Mouse (Mus musculus) bone marrow macrophage, adult 2 months (primary cell): ENCODE measurements at regions not wholly inside any gene's neighbourhood (a gene's known extent, or its start where the extent isn't known, plus 50 kb on each side); places are given as distances from the start of the nearest gene placed in this dataset.
"Not testable (repeated sequence)": the region's sequence is repeated elsewhere in the genome, so short reads cannot be mapped to it uniquely, and the experiment has no call there.

Experiments used
- H3K27ac ChIP-seq: 2 replicates; pipeline ENCODE4 v1.5.1; 2012; ENCODE audit warnings: low read depth, low read length; ENCODE audit not compliant: insufficient read depth
- H3K4me1 ChIP-seq: 2 replicates; pipeline ENCODE4 v1.6.1; 2012; ENCODE audit warnings: low read length; ENCODE audit not compliant: control insufficient read depth, insufficient read depth
- H3K4me3 ChIP-seq: 2 replicates; pipeline ENCODE4 v1.5.1; 2012; ENCODE audit warnings: mild to moderate bottlenecking, low read length, moderate library complexity; ENCODE audit not compliant: insufficient read depth
- CTCF ChIP-seq: IDR thresholded peaks from 2 replicates; pipeline ENCODE4 v1.5.1; 2012; ENCODE audit warnings: low read depth, mild to moderate bottlenecking, low read length, moderate library complexity
- POLR2A ChIP-seq: IDR thresholded peaks from 2 replicates; pipeline ENCODE4 v1.6.1; 2012; ENCODE audit warnings: mild to moderate bottlenecking, low read depth, low read length, borderline replicate concordance

GRCm38 (mm10) chr5:3141841-3142240 is 199.4 kb upstream of the Cdk6 start:
- not testable (repeated sequence) for H3K4me3 ChIP-seq, H3K4me1 ChIP-seq, H3K27ac ChIP-seq

DNA sequence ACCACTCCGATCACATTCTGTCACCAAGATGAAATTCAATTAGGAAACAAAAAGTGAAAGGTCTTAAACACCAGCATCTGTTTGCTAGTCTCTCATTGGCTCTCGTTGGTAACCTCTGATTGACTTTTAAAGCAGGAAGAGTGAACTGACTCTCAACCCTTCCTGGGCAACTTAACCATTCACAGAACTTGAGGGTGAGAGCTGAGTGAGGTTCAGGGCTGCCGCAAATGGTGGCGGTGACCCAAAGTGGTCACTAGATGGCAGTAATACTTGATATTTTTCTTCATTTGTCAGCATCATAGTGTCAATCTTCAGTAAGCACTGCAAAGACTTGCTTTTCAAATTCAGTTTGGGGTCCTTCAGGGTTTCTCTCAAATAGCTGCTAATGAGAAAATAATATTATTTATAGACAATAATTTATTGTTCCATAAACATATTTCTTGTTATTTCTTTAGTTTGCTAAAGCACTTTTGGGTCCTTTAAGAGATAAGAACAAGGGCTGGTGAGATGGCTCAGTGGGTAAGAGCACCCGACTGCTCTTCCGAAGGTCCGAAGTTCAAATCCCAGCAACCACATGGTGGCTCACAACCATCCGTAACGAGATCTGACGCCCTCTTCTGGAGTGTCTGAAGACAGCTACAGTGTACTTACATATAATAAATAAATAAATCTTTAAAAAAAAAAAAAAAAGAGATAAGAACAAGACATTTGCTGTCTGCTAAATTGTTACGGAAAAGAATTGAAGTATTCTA is 194.6 kb upstream of the Cdk6 start:
- H3K4me1 ChIP-seq, H3K4me3 ChIP-seq, H3K27ac ChIP-seq: not testable (repeated sequence)

- H3K27ac ChIP-seq, H3K4me3 ChIP-seq, H3K4me1 ChIP-seq: not testable (repeated sequence)
Observed at GRCm38 (mm10) chr5:3149886-3150285, 191.4 kb upstream of the Cdk6 start.

GRCm38 (mm10) chr5:3150766-3151165 is 190.5 kb upstream of the Cdk6 start:
- not testable (repeated sequence) for H3K27ac ChIP-seq, H3K4me3 ChIP-seq, H3K4me1 ChIP-seq

- peak overlapping the region; percentile 59; the same call in 1 of the 2 replicates for H3K4me3 ChIP-seq
- H3K27ac ChIP-seq, result peak overlapping the region; percentile 89
- H3K4me1 ChIP-seq, result not testable (repeated sequence)
Observed at GRCm38 (mm10) chr5:3151534-3152148, 189.6 kb upstream of the Cdk6 start.

- peak overlapping the region; percentile 89 for H3K27ac ChIP-seq
- H3K4me1 ChIP-seq, result not testable (repeated sequence)
- peak overlapping the region; percentile 59 for H3K4me3 ChIP-seq
Observed at GRCm38 (mm10) chr5:3152149-3152865, 189.0 kb upstream of the Cdk6 start.

DNA sequence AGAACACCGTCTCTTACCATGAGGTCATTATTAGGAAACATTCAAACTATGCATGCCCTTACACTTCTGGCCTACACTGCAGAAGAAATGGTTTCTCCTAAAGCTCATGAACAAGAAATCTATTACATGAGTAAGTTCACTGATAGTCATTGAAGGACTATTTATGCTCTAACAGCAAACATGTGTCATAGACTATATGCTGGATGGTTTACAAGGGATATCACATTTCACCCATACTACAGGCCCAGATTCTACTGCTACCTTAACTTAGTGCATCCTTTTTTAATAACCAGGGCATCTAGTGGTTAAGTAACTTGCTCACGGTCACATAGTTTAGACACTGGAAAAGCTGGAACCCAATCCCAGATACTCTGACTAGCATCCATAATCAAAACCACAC is 175.8 kb upstream of the Cdk6 start:
- not testable (repeated sequence) for H3K4me1 ChIP-seq, H3K27ac ChIP-seq, H3K4me3 ChIP-seq

DNA sequence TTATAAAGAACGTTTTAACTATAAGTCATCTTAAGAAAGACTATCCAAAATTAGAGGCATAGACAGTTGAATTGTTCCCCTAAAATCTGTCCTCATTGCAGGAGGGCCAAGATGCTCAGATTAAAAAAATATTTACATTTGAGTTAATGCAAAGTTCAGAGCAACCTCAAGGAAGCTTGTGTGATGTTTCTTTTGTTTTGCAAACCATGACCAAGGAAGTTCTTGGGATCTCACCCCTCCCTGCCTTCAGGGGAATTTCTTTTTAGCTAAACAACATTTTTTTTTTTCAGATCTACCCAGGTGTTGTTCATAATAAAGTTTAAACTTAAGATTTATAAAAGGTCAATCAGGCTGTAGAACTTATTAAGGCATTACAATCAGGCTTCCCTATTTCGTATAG is 174.8 kb upstream of the Cdk6 start:
- H3K4me3 ChIP-seq, H3K27ac ChIP-seq, H3K4me1 ChIP-seq: not testable (repeated sequence)

DNA sequence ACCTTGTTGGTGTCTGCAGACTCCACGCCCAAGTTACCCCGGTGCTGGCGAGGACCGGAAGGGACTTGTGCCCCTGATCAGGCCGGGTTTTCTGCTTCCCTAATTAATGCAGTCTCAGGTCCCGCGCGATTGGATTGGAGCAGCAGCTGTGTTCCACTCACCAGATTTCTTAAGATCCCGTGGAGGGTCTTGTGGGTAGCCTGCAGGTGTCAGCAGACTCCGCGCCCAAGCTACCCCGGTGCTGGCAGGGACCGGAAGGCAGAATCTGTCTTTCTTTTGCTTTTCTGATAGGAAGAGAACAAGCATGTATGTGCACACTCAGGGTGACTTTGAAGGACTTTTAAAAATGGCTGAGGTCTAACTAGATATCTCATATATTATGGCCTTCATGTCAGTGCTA is 147.7 kb upstream of the Cdk6 start:
- not testable (repeated sequence) for H3K4me3 ChIP-seq, H3K27ac ChIP-seq
- H3K4me1 ChIP-seq, result peaks cover 21% of the 10 kb centered on the region

DNA sequence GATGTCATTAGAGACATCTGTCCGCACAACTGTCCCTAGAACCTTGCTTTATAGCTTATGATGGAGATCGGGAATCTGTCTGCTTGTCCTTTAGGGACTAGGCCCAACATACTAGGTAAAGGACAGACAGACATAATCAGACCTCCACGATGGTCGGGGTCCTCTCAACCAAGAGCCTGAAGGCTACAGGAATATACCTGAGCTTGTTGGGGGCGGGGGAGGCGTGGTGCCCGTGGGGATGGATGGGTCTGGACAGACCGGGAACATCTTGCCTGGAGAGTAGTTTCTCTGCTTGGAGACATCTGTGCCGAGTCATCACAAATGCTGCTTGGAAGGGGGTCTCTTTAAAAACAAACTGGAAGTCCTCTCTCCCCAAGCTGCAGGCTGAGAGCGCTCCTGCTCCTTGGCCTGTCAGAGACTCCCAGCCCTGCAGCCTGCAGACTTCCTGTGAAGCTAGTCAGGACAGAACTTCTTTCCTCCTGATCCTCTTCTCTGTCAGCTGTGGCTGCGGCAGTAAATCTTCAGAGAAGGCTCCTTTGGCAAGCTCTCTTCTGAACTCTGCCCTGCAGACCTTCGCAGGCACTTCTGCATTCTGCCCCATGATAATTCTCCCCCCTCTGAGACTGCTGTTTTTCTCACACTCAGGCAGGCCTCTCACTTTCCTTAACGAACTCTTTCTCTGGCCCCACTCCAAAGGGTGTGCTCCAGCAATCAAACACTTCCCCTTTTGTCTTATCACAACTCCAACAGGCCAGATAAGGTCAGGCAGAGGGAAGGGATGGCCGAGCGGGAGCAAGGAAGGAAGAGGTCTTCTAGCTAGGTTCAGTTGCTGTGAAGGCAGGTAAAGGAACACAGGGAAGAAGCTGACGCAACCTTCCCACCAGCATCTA is 143.1 kb upstream of the Cdk6 start:
- TF ChIP-seq POLR2A (no peak), CTCF (no peak)
- peak overlapping the region; percentile 34 for H3K4me3 ChIP-seq
- H3K27ac ChIP-seq, result peak overlapping the region; percentile 91
- peaks cover 32% of the 10 kb centered on the region for H3K4me1 ChIP-seq

DNA sequence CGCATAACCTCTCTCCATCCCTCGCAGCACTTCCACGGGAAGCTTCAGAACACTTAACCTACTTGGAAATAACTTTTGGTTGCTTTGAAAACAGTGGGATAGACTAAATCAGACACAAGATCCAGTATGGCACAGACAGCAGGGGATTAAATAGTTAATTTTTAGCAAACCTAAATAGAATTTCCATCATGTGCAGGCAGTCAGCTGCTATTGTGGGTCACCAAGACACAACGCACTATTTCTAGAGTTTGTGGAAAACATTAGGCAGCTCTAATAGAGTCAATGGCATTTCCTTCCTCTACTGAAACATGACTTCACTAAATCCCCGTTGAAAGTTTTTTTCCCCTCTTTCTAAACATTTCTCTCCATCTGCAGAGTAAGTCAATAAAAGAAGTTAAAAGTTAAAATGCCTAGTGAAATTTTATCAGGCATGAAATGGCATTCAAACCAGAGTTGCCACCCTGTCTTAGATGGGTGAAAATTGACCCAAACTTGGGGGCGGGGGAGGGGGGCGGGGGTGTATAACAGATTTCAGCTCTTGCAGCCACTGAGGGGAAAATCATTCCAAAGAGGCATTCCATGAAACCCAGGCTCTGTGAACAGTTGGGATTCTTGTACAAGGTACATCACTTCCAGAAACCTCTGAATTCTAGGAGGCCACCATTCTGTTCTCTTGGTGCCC is 142.3 kb upstream of the Cdk6 start:
- peak overlapping the region; percentile 28 for H3K4me3 ChIP-seq
- H3K4me1 ChIP-seq, result peaks cover 29% of the 10 kb centered on the region
- H3K27ac ChIP-seq, result peak overlapping the region; percentile 91

GRCm38 (mm10) chr5:3206160-3206559 is 135.1 kb upstream of the Cdk6 start:
- H3K4me3 ChIP-seq, H3K27ac ChIP-seq, H3K4me1 ChIP-seq: not testable (repeated sequence)

GRCm38 (mm10) chr5:3208293-3208692 is 133.0 kb upstream of the Cdk6 start:
- H3K27ac ChIP-seq, H3K4me1 ChIP-seq, H3K4me3 ChIP-seq: not testable (repeated sequence)
